Mouse (Mus musculus): Measurements from ENCODE around the gene Rab6a. TPM values are rescaled to one million over a fixed set of nuclear protein-coding genes. Genes with fewer than 3 reads are reported as not detected.

Rab6a gene
- total RNA-seq, 2 experiments from 2014 or later = 61.8 to 84.7 TPM

DNA sequence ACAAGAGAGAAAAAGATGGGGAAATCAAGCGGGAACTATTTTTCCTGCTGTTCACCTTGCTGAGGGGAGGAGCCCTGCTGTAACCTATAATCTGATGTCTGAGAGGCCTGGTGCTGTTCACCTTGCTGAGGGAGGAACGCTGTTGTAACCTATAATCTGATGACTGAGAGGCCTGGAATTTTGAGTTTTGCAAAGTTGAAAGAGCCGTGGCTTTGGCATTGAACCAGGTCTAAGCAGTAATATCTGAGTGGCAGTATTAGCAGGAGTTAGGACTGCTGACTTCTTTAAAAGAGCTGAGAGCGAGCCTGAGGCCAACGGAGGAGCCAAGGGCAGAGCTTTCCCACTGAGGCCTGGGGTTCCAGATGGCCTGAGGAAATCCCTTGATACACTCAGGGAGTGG, 70.8 kb downstream of the Rab6a start:
- no peak for ATAC-seq (replicated peaks; ENCODE audit: poor library complexity)

DNA sequence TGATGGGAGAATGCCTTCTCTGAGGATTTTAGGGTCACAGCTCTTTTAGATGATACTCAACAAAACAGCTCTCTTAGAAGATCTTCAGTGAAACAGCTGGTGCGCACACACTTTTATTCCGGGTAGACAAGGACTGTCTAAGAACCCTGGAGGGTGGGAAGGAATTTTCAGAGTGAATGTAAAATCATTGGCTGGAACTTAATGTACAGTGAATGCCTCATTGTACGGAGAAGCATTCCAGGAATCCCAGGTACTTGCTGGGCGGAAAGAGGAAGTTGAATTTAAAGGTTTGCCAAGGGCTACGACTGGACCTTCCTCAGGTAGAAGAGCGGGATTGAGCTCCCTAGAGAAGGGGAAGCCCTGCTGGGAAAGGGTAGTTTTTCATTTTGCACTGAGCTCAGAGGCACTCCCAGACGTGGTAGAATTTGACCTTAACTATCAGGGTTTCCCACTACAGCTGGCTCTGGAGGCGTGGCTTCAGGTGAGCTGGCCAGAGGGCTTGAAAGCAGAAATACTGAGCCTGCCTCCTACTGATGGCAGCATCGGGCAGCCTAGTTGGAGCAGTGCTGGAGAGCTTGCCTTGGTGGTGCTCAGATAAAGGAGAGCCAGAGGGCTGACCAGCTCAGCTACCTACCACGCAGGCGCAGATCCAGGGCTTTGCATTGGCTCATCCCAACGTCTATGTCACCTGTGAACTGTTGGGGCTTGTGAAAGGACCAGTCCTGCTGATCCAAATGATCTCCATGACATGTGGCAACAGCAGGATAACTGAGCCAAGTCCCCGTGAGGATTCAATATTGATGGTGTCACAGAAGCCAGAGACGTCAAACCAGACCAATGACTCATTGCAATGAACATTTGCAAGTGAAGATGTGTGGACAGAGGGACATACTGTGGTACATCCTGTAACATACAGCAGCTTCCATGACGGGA, 72.0 kb downstream of the Rab6a start:
- no peak for ATAC-seq (replicated peaks; ENCODE audit: poor library complexity)

DNA sequence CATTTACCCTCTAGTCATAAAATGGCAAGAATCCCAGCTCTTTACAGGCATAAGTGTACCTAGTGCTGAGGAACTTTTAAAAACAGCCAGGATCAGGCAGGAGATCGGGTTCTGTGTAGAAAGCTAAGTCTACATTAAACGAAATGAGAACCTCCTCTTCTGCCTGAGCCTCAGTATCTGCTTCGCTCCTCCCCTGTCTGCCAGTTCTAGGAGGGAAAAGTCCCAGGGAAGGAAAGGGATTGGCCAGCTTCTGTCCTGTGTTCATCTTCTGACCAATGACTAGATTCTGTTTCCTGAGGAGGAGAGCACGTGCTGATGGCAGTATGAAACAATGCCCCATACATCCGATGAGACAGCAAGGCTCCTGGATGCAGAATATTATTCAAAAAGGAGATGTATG, 73.9 kb downstream of the Rab6a start:
- ATAC-seq (replicated peaks; ENCODE audit: poor library complexity) = no peak

DNA sequence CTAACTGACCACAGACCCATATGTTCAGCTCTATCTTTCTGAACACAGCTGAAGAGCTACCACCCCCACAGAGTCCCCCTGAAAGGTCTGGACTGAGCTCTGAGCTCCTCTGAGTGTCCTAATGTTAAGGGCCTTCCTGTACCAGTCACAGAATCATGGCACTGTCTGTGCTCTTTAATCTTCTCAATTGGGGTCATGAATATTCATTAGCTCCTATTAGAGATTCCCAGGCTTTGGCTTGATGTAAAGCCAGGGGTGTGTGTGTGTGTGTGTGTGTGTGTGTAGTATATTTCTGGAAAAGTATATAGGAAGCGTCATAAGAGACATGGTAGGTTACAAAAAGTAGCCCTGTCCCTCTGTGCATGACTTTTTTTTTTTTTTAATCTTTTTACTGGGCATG, 76.0 kb downstream of the Rab6a start:
- ATAC-seq (replicated peaks; ENCODE audit: poor library complexity) = no peak

DNA sequence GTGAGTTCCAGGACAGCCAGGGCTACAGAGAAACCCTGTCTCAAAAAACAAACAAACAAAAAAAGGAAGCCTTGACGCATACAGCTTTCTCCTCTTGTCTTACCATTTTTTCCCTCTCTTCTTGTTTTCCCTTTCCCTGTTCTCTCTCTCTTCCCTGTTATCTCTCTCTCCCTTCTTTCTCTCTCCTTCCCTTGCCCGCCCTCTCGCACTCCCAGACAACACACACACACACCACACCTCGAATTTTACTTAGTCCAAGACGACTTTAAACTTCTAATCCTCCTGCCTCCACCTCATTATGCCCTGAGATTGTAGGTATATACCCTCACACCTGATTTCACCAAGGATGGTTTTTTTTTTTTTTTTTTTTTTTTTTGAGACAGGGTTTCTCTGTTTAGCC, 76.9 kb downstream of the Rab6a start:
- ATAC-seq (replicated peaks; ENCODE audit: poor library complexity) = no peak

DNA sequence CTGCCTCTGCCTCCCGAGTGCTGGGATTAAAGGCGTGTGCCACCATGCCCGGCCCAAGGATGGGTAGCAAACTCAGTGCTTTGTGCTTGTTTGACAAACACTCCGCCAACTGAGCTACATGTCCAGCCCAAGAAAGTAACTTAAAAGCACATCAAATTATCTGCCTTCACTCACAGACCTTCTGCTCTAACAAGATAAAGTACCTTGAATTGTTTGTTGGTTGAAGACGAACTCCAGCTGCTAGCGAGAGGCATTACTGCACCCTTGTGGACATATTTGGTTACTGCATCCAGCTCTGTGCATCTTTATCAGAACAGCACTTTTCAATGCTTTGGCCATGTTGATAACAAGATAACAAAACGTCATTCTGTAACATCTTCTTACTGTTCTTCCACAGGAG, 77.3 kb downstream of the Rab6a start:
- ATAC-seq (replicated peaks; ENCODE audit: poor library complexity) = peak; percentile 97

DNA sequence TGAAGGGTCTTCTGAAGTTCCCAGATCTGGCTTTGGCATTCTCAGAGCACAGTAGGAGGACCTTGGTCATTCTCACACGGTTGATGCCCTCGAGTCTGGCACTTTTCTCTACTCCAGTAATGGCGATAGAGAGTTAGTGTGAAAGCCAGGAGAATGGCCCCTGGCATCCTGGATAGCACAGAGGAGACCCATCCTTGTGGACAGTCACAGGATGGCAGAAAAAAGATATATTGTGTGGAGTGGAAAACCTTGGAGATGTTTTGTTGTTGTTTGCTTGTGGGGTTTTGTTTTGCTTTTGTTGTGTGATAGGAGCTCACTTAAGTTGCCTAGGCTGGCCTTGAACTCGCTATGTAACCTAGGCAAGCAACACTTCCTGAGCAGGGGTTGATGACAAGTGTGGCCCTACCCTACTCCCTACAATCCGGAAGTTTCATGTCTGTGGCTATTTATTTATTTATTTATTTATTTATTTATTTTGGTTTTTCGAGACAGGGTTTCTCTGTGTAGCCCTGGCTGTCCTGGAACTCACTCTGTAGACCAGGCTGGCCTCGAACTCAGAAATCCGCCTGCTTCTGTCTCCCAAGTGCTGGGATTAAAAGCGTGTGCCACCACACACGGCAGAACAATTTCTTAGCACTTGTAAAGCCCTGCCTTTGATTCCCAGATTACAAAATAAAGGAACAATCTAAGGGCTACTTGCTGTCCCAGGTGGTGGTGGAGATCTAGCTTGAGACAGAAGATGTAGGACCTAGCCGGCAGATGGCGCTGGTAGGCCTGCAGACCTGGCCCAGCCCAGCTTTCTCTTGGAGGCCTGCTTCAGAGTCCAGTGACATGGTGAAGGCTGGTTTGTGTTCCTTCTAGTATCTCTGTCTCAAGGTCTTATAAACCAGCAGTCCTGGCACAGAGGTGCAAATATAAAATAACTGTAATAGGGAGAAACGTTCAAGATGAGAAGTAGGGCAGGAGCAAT, 78.1 kb downstream of the Rab6a start:
- peak; percentile 79 for ATAC-seq (replicated peaks; ENCODE audit: poor library complexity)

DNA sequence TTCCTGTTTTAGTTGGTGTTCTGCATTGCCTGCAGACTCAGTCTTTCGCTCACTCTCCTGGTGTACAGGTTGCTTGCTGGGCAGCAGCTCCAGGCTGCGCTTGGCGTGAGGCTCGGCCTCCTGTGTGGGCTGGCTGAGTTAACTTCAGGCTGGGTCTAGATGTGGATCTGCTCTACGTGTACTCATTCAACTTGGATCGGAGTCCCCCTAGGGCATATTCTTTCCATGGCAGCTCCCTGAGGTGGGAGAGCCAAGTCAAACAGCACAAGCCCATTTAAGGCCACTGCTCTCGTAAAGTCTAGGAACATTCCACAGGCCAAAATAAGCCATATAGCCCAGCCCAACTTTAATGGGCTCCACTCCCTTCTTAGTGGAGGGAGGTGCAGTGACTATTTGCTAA, 81.3 kb downstream of the Rab6a start:
- no peak for ATAC-seq (replicated peaks; ENCODE audit: poor library complexity)

Other genes starting within 250 kb of the Rab6a start
- 64.0 and 65.5 TPM in 2 replicates for gene C2cd3, start 235.2 kb upstream of the Rab6a start, total RNA-seq (2015)
- 23.0 and 26.6 TPM in 2 replicates for gene C2cd3, start 235.2 kb upstream of the Rab6a start, total RNA-seq (2017)
- 13.5 and 17.6 TPM in 2 replicates for gene Ppme1, start 235.1 kb upstream of the Rab6a start, total RNA-seq (2015)
- gene Ppme1, start 235.1 kb upstream of the Rab6a start, total RNA-seq (2017) = 39.5 and 43.5 TPM in 2 replicates
- 0.15 TPM in 1 of 2 replicates, not detected in the other for gene Ucp3, start 134.4 kb upstream of the Rab6a start, total RNA-seq (2015)
- gene Ucp3, start 134.4 kb upstream of the Rab6a start, total RNA-seq (2017) = not detected in 2 replicates
- gene Ucp2, start 114.1 kb upstream of the Rab6a start, total RNA-seq (2015) = 208 and 232 TPM in 2 replicates
- gene Ucp2, start 114.1 kb upstream of the Rab6a start, total RNA-seq (2017) = 90.4 and 97.3 TPM in 2 replicates
- gene Dnajb13, start 92.5 kb upstream of the Rab6a start, total RNA-seq (2015) = not detected in 2 replicates
- 0.17 TPM in 1 of 2 replicates, not detected in the other for gene Dnajb13, start 92.5 kb upstream of the Rab6a start, total RNA-seq (2017)
- 10.7 and 21.3 TPM in 2 replicates for gene Coa4, start 70.3 kb upstream of the Rab6a start, total RNA-seq (2015)
- 11.6 and 13.0 TPM in 2 replicates for gene Coa4, start 70.3 kb upstream of the Rab6a start, total RNA-seq (2017)
- gene Mrpl48, start 891 bp downstream of the Rab6a start, total RNA-seq (2015) = 60.1 and 76.3 TPM in 2 replicates
- gene Mrpl48, start 891 bp downstream of the Rab6a start, total RNA-seq (2017) = 91.0 and 99.4 TPM in 2 replicates
- not detected in 2 replicates for gene Plekhb1, start 55.0 kb downstream of the Rab6a start, total RNA-seq (2015)
- not detected in 2 replicates for gene Plekhb1, start 55.0 kb downstream of the Rab6a start, total RNA-seq (2017)
- gene Fam168a, start 99.2 kb downstream of the Rab6a start, total RNA-seq (2015) = 18.9 and 24.2 TPM in 2 replicates
- 6.3 and 7.9 TPM in 2 replicates for gene Fam168a, start 99.2 kb downstream of the Rab6a start, total RNA-seq (2017)